Mouse (Mus musculus) erythroid progenitor cell, adult 5-6 weeks (primary cell): ENCODE measurements around the gene Arfgap1. TPM values are rescaled to one million over a fixed set of nuclear protein-coding genes. Genes with fewer than 3 reads are reported as not detected.

Experiments
- ATAC-seq: replicated peaks from 2 replicates; pipeline ENCODE4 v1.8.0; 2016; ENCODE audit warnings: moderate number of reproducible peaks, mild to moderate bottlenecking, moderate TSS enrichment, inconsistent platforms; ENCODE audit not compliant: poor library complexity, low FRiP score, severe bottlenecking
- total RNA-seq, 2 experiments: library from RNA; stranded (forward) in 1 of 2; stranded (reverse) in 1 of 2; fragments of 150-400 nt in 1 of 2; fragments of 186-747, 209-891 nt in 1 of 2; gene quantifications; 2 replicates each; pipeline versions ENCODE4 v1.2.3 to v1.2.4; 2015 to 2017; ENCODE audit warnings: low replicate concordance in 2 of 2

Arfgap1 gene
- total RNA-seq, 2 experiments from 2014 or later = 23.5 to 24.7 TPM

DNA sequence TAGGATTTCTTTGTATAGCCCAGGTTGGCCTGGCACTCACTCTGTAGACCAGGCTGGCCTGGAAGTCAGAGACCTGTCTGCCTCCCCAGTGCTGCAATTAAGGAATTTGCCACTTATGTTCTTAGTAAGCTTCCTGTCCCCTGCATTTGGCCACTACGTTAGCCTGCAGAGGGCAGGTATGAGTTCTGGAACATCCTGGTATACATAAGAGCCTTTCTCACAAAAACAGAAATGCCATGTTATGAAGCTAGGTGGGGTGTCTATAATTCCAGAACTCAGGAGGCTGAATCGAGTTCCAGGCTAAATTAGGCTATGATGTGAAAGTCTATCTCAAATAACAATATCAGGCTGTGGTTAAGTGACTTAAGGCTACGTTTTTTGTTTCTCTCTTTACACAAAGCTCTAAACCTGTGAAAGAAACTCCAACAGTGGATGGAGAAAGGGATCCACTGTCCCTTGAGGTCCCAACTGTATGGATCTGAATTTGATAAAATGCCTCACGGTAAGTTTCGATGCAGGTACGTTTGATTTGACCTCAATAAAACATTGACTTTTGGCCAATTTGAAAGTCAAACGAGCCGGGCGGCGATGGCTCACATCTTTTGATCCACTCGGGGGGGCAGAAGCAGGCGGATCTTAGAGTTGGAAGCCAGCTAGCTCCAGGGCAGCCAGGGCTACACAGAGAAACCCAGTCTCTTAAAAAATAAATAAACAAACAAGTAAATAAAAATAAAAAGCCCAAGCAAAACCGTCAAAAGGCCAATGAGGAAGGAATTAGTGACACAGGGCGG, 738 bp upstream of the Arfgap1 start:
- ATAC-seq = 0 out of 2 replicates have a peak, but pooled peaks have one; percentile 21

GRCm38 (mm10) chr2:180981133-180981532, 14.1 kb downstream of the Arfgap1 start:
- no peak for ATAC-seq

GRCm38 (mm10) chr2:180985635-180986034, 18.6 kb downstream of the Arfgap1 start:
- no peak for ATAC-seq

- ATAC-seq = no peak
Measured at GRCm38 (mm10) chr2:180986449-180986848, 19.4 kb downstream of the Arfgap1 start, which contains the start of gene Col20a1. Col20a1 (plus strand) TSS chr2:180986535.

DNA sequence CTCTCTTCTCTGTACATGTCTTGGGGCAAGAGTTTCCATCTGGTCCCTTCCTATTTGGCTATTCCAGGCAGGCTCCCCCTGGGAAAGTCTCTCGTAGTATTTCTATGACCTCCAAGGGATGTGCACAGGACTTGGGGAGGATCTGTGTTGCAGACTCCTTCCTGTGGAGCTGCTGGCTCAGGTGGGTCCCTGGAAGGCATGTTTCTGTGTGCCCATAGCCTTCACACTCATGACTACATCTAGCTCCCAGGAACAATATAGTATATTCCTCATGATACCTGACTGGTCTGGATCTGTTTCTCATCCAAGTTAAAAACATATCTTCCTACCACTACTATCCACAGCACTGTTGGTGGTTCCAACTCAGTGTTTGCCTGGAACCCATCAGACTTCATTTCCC, 20.0 kb downstream of the Arfgap1 start:
- ATAC-seq = no peak

- ATAC-seq = no peak
Measured at GRCm38 (mm10) chr2:180987432-180988030, 20.5 kb downstream of the Arfgap1 start.

GRCm38 (mm10) chr2:180988347-180988913, 21.4 kb downstream of the Arfgap1 start:
- ATAC-seq = no peak

- no peak for ATAC-seq
Measured at GRCm38 (mm10) chr2:180988948-180989347, 21.9 kb downstream of the Arfgap1 start.

DNA sequence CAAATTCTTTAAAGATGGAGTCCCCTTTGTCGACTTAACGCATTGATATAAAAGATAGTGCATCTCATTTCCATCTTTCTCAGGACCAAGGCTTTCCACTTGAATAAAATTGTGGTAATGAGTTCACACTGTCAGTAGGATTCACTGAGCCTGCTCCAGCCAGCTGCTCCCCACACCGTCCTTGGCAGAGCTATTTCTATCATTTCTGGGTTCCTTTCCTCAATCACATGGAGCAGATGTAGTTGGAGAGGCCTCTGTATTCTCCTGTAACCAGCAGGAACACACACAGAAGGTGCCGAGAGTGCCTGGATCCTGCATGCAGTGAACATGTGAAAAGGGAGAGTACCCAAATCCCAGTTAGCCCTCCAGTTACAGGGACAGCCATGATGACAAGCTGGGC, 23.3 kb downstream of the Arfgap1 start:
- ATAC-seq = no peak

DNA sequence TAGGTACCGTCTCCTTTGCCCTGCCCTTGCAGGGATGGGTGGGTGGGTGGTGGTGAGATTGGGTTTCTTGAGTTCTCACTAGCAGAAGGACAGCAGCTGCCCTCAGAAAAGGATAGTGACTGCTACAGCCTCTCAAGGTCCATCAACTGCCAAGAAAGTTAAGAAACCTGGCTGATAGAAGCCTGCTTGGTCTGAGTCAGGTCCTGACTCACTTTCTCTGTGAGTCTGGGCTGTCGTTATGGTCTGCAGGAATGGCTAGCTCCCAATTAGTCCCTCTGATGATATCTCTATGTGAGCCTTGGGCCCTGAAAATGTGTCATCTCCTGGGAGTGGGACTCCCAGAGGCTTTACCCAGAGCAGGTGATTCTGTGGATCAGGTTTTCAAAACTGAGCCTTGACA, 27.3 kb downstream of the Arfgap1 start:
- no peak for ATAC-seq

DNA sequence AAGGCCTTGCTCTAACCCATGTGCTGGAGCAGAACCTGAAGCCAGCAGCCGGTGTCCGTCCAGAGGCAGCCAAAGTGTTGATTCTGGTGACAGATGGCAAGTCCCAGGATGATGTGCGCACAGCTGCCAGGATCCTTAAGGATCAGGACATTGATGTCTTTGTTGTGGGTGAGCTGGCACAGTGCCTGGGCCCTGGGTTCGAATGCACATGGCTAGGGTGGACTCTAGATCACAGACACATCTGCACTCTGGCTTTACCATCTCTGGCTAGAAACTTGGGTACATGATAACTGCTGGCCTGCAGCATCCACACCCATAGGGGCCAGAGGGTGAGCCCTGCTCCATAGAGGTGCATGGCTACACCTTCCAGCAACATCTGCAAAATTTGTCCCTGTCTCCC, 28.4 kb downstream of the Arfgap1 start:
- ATAC-seq = no peak

DNA sequence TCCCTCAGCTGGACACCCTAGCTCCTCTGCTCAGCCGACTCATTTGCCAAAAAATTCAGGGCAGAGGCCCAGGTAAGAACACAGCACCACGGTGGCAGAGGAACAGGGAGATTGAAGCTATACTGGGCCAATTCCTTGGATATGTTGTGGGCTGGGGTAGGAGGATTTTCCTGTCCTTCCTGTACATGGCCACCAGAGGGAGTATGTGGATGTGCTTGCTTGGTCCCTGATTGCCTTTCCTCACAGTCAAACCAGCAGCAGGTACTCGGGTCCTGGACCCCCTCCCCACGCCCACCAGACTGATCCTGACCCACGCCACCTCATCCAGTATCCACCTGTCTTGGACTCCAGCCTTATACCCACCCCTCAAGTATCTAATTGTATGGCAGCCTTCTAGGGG, 29.4 kb downstream of the Arfgap1 start:
- ATAC-seq = 0 out of 2 replicates have a peak, but pooled peaks have one; percentile 41

GRCm38 (mm10) chr2:180996905-180997304, 29.9 kb downstream of the Arfgap1 start:
- no peak for ATAC-seq

DNA sequence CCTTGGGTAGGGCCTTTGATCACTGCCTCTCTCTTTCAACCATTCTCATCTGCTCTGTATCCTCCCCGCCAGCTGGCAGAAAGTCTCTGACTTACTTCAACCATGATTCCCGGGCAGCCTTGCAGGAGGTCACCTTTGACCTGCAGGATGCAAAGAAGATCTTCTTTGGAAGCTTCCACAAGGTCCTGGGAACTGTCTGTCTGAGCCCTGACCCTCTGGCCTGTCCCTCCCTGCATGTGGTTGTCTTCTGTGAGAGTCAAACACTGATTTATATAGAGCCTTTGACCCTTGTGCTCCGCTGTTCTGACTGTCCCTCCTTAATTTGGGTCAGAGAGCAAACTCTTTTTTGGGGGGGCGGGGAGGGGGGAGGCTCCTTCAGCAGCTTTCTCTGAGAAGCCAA, 40.0 kb downstream of the Arfgap1 start:
- ATAC-seq = no peak

GRCm38 (mm10) chr2:181008339-181008738, 41.3 kb downstream of the Arfgap1 start:
- ATAC-seq = no peak

DNA sequence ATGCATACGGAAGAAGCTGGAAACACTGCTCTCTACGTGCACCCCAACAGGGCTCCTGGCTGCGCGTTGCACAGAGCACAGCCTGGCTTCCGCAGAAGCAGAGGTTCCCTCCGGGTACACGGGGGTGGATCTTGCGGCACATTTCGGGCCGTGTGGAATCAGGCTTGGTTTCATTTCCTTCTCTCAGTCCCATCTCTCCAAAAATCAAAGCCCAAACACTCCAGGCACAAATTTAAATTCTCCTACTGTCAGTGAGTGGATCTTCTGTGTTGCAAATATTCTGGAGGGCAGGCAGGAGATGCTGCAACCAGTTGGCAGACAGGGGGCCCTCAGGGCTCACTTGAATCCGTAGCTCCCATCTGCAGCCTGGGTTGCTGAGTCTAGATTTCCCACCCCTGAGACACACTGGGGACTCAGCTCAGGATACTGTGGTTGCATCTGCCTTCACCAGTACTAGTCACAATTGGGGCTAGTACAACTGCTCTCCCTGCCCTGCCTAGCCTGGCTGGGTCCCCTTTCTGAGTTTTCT, 64.4 kb downstream of the Arfgap1 start:
- ATAC-seq = no peak

Other genes starting within 250 kb of the Arfgap1 start
- 6.1 and 6.3 TPM in 2 replicates for gene Slc17a9, start 242.0 kb upstream of the Arfgap1 start, total RNA-seq (2015; ENCODE audit: low replicate concordance)
- gene Slc17a9, start 242.0 kb upstream of the Arfgap1 start, total RNA-seq (2017; ENCODE audit: low replicate concordance) = 0.38 and 2.6 TPM in 2 replicates
- gene Bhlhe23, start 190.3 kb upstream of the Arfgap1 start, total RNA-seq (2015; ENCODE audit: low replicate concordance) = not detected in 2 replicates
- not detected in 2 replicates for gene Bhlhe23, start 190.3 kb upstream of the Arfgap1 start, total RNA-seq (2017; ENCODE audit: low replicate concordance)
- gene Ythdf1, start 46.3 kb upstream of the Arfgap1 start, total RNA-seq (2015; ENCODE audit: low replicate concordance) = 28.1 and 35.0 TPM in 2 replicates
- 12.1 and 37.7 TPM in 2 replicates for gene Ythdf1, start 46.3 kb upstream of the Arfgap1 start, total RNA-seq (2017; ENCODE audit: low replicate concordance)
- not detected in 2 replicates for gene Birc7, start 38.2 kb upstream of the Arfgap1 start, total RNA-seq (2015; ENCODE audit: low replicate concordance)
- gene Birc7, start 38.2 kb upstream of the Arfgap1 start, total RNA-seq (2017; ENCODE audit: low replicate concordance) = not detected in 2 replicates
- not detected in 2 replicates for gene Nkain4, start 12.5 kb upstream of the Arfgap1 start, total RNA-seq (2015; ENCODE audit: low replicate concordance)
- not detected in 2 replicates for gene Nkain4, start 12.5 kb upstream of the Arfgap1 start, total RNA-seq (2017; ENCODE audit: low replicate concordance)
- gene Col20a1, start 19.3 kb downstream of the Arfgap1 start, total RNA-seq (2015; ENCODE audit: low replicate concordance) = not detected in 2 replicates
- under 0.01 and 0.39 TPM in 2 replicates for gene Col20a1, start 19.3 kb downstream of the Arfgap1 start, total RNA-seq (2017; ENCODE audit: low replicate concordance)
- gene Chrna4, start 76.3 kb downstream of the Arfgap1 start, total RNA-seq (2015; ENCODE audit: low replicate concordance) = not detected in 2 replicates
- gene Chrna4, start 76.3 kb downstream of the Arfgap1 start, total RNA-seq (2017; ENCODE audit: low replicate concordance) = not detected in 2 replicates
- gene Kcnq2, start 168.1 kb downstream of the Arfgap1 start, total RNA-seq (2015; ENCODE audit: low replicate concordance) = not detected in 2 replicates
- not detected in 2 replicates for gene Kcnq2, start 168.1 kb downstream of the Arfgap1 start, total RNA-seq (2017; ENCODE audit: low replicate concordance)
- gene Eef1a2, start 189.8 kb downstream of the Arfgap1 start, total RNA-seq (2015; ENCODE audit: low replicate concordance) = not detected in 2 replicates
- gene Eef1a2, start 189.8 kb downstream of the Arfgap1 start, total RNA-seq (2017; ENCODE audit: low replicate concordance) = not detected in 2 replicates
- 80.4 and 90.5 TPM in 2 replicates for gene Ppdpf, start 220.0 kb downstream of the Arfgap1 start, total RNA-seq (2015; ENCODE audit: low replicate concordance)
- 24.1 and 26.0 TPM in 2 replicates for gene Ppdpf, start 220.0 kb downstream of the Arfgap1 start, total RNA-seq (2017; ENCODE audit: low replicate concordance)
- not detected in 2 replicates for gene Ptk6, start 235.6 kb downstream of the Arfgap1 start, total RNA-seq (2015; ENCODE audit: low replicate concordance)
- gene Ptk6, start 235.6 kb downstream of the Arfgap1 start, total RNA-seq (2017; ENCODE audit: low replicate concordance) = not detected in 2 replicates
- not detected in 2 replicates for gene Srms, start 246.0 kb downstream of the Arfgap1 start, total RNA-seq (2015; ENCODE audit: low replicate concordance)
- gene Srms, start 246.0 kb downstream of the Arfgap1 start, total RNA-seq (2017; ENCODE audit: low replicate concordance) = 0.77 TPM in 1 of 2 replicates, not detected in the other